Mouse (Mus musculus) v-Abl transformed pro-B cells (cell line): ENCODE results near the gene Mblac2.

ENCODE experiments used
- in situ Hi-C, 2 experiments: fragments of 400-800 bp; cut with MboI; formaldehyde crosslinking; loops; one replicate each; pipeline ENCODE4 v1.15.1; 2025; ENCODE audit not compliant: unreplicated experiment in 2 of 2

Mblac2 gene

DNA sequence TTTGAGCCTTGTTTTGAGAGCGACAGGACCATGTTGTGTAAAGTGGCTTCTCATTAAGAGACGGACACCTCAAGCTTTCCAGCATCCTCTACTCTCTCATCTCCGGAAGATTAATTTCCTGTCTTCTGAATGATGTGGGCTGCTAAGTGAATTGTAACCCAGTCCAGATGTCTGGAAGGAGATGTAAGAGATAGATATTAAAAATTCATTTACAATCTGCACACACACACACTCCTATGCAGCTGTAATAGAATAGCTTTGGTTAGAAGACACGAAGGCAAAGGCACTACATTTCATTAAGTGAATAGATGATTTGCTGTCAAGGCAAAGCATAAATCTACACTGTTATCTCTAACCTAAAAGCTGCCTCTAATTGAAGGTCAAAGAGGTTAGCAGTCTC is 18.0 kb downstream of the Mblac2 start:
- in situ Hi-C loops, result no loop called here

DNA sequence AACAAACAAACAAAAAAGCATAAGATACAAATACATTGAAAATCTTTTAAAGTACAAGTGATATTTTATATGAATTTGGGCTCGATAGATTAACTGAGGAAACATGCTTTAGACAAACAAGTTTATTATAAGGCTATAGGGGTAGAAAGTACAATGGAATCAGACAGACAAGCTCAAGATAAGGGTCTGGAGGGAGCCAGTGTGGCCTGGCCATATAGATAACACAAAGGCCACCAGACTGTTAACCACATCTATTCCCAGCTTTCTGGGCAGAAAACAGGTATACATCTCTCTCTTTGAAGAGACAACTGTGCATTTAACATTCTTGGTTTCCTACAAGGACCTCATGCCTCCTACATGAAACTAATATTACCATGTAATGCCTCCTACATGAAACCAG is 19.2 kb downstream of the Mblac2 start:
- in situ Hi-C loops, result no loop called here

DNA sequence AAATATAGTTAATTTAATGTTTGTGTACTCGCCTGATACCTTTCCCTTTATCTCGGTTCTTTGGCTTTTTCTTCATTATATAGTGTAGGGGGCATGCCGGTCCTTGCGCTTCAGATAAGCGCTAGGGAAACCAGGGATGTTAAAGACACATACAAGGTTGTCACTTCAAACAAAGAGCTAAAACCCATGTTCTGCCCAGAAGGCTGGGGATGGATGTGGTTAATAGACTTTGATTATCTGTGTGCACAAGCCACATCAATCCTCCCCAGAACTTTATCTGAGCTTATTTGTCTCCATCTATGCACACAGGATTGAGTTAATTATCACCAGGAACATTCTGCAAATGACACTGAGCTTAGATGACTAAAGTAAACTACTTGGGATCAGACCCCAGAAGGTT is 25.5 kb downstream of the Mblac2 start:
- in situ Hi-C loops, result no loop called here

DNA sequence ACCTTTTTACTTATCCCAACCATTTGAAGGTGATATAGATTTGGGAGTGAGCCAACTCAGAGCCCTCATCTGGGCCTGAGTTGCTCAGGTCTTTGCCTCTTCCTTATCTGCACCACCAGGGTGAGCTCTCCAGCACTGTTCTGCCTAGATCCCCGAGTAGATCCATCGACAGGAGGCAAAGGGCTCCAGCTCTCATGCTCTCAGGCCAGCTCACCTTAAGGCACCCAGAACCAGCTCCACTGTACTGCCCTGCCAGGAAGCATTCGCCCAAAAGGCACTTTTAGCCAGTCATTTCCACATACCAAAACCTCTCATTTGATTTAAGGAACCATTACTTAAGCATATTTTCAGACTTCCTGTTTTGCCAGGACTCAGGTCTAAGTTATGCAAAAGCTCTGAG is 29.8 kb downstream of the Mblac2 start:
- in situ Hi-C loops, result no loop called here

DNA sequence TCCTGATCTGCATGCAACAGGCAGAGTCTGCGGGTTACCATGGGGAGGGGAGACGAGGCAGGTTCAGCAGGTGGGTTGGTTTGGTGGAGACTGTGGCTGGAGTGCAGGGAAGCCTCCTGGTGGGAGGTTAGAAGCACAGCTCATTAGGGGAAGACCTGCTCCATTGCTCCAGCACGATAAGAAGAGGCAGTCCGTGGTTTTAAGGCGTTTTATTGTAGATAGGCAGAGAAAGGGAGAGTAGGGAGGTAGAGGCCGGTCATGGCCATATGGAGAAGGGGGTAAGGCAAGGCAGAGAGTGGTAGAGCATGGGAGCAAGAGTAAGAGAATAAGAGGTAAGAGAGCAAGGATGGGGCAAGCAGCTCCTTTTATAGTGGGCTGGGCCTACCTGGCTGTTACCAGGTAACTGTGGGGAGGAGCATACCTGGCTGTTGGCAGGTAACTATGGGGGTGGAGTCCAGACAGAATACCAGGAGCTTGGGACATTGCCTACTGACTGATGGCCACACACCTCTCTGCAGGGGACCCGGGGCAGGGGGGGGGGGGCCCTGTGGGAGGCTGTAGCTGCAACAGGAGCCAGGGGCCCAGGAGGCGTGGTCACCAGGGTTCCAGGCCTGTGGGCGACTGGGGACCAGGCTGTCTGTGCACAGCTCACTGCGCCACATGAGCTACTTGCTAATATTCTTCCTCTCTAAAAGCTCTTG is 32.4 kb downstream of the Mblac2 start:
- in situ Hi-C loops, result no loop called here

DNA sequence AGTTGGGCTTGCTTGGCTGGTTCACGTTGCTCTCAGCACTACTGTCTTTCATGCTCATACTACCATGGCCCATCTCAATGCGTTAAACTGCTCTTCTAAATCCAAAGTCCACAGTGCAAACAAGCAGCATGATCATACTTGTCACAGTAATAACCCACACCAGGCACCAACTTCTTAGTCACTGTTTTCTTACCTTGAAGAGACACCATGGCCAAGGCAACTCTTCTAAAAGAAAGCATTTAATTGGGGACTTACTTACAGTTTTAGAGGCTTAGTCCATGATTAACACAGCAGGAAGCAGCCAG is 32.9 kb downstream of the Mblac2 start:
- in situ Hi-C loops, result no loop called here

DNA sequence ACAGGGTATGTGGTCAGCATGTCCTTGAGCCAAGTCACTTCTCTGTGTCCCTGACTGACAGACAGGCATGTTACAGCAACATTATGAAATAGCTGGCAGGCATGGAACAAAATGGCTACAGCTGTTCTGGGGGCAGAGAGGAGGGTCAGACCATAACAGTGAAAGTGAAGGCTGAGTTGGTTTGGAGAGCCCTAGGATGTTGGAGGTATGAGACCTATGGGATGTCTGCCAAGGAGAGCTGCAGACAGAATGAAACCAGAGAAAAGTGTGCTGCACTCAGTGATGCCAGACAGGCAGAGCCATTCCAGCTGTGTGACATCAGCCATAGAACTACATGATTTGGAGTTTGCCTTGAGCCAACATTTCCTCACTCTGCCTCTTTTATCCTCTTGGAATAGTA is 43.7 kb downstream of the Mblac2 start:
- in situ Hi-C loops, result loop anchor here in 1 of 2 experiments (5.0 to 25.0 kb wide), 3 partner anchors 113 to 1907 kb away; no protein-coding TSS in a partner anchor

DNA sequence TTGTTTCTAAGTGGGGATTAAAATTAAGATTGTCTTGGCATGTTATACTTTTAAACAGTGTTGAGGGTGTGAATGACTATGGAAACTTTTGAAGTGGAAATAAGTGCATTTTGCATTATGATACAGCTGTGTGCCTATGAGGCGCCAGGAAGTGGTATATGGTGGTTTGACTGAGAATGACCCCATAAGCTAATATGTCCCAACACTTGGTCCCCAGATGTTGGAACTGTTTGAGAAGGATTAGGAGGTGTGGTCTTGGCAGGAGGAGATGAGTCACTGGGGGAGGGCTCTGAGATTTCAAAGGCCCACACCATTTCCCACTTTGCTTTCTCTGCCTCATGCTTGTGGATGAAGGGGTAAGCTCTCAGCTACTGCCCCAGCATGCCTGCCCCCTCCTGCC is 44.2 kb downstream of the Mblac2 start:
- in situ Hi-C loops, result loop anchor here in 1 of 2 experiments (5.0 to 25.0 kb wide), 3 partner anchors 113 to 1907 kb away; no protein-coding TSS in a partner anchor

DNA sequence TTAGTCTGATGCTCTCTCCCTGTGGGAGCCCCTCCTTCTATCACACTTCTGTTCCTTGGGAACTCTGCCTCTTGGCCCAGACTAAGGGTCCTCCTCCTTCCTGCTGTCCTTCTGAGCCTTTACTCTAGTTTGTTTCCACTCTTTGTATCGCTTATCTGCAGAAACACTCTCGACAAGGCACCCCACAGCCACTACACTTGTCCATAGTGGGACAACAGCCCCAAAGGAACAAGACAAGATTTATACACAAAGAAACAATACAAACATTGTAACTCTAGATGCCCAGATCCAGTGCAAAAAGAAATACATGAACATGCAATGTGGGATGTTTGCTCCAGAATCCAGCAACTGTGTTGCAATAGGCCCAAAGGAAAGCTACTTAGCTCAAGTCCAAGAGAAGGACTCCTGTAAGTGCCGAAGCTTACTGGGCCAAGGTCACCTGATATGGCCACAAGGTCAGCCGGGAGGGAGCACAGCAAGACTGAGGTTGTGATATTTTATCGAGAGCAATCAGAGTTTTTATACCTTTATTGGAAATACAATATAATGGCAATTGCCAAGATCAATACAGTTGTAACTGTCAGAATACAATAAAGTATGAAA is 46.0 kb downstream of the Mblac2 start:
- in situ Hi-C loops, result loop anchor here in 1 of 2 experiments (5.0 to 25.0 kb wide), 3 partner anchors 115 to 1905 kb away; no protein-coding TSS in a partner anchor

DNA sequence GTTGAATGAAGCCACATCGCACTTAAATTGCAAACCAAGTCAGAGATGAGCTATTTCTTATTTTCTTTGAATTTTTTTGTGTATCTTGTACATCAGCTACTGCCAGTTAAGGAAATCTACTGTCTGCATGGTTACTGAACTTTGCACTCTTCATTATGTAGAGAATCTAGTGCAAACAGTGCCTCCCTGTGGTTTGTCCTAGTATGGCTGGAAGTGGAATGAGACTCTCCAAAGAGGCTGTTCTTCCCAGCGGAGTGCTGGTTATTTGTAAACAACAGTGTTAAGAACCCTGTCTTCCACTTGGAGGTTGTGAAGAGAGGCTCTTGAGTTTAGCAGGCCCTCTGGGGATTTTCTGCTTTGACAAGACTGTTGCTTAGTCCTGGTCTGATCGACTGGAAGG is 49.2 kb downstream of the Mblac2 start:
- in situ Hi-C loops, result loop anchor here (5.0 to 25.0 kb wide), 6 partner anchors 116 to 1902 kb away; no protein-coding TSS in a partner anchor

DNA sequence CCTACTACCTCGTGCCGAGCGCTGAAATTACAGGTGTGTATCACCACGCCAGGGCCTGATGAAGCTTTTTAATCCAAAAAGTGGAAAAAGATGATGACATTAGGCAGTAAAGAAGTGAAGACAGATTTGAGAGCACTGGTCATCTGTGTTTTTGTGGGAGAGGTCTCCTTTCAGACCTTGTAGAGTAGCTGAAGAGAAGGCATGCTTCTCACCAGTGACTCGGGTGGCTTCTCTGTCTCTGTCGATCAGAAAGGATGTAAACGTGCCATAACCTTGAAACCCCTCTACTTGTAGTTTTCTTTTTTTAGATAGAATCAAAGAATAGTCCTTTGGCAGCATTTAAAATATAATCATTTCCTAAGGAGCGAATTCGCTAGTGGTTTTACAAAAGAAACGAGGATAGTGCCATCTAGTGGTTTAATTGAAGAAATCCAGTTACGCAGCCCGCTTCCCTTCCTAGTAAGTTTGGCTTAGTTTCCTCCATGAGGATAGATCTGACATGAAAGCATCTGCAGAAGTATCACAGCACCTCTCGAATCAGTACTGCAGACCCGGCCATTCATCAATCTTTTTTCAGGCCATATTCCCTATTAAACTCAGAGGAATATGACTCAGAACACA is 50.5 kb downstream of the Mblac2 start:
- in situ Hi-C loops, result loop anchor here (5.0 to 25.0 kb wide), 6 partner anchors 117 to 1901 kb away; no protein-coding TSS in a partner anchor

DNA sequence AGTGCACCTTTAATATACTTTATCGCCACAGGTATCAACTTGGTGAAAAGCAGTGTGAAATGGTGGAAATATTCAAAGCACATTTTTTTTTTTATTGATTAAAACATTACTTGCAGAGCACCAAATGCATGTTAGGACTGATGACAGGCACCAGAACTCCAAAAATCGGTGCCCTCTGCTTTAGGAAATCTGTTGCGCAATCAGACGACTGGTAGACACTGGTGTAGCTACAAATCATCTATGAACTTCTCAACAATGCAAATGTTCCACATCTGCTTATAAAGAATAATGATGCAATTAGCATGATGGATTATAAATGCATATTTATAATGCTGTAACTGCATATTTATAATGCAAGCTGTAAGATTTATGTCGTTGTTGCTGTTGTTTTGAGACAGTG is 53.0 kb downstream of the Mblac2 start:
- in situ Hi-C loops, result loop anchor here (5.0 to 25.0 kb wide), 6 partner anchors 119 to 1898 kb away; no protein-coding TSS in a partner anchor

DNA sequence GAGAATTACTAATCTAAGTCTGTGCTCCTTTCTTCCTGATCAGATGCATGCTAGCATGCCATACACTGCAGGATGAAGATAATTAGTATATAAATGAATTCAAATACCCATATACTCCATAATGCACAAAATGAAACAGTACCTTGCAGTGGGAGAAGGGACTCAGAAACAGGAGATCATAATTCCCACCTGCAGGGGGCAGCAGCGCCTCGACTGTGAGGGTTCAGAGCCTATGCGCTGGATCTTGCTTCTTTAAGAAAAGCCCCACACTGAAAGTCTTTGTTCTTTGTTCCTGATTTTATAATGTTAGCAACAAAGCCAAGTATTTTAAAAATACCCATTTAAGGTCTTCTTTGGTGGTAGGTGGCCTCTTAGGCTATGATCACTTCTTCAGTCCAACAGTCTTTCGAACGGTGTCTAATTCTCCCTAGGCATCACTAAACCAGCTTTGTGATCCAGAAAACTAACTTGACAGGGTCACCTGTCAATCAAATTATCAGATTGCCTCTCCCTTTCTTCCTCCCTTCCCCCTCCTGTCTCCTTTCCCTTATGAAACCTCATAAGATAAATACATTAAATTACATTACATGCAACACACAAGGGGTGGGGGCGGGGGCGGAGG is 56.0 kb downstream of the Mblac2 start:
- in situ Hi-C loops, result loop anchor here (10.0 to 25.0 kb wide), 5 partner anchors 122 to 1895 kb away; no protein-coding TSS in a partner anchor

DNA sequence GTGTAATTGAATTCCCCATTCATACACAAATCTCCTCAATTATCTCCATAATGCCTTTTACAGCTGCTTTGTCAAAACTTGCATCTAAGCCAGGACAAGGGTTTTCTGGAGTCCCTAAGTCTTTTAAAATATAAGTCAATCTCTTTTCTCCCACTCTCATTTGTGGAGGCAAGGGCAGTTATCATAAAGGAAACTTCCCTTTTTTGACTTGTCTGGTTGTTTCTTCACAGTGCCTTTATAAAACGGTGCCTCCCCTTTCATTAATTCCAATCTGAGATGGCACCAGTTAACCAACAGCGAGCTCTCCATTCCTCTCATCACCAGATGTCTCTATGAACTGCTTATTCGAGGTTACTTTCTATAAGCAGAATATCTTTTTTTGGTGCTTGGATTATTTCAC is 65.1 kb downstream of the Mblac2 start:
- in situ Hi-C loops, result loop anchor here (10.0 to 25.0 kb wide), 3 partner anchors 891 to 1786 kb away; partner anchors contain the start of gene Arrdc3 (in 1 of the 2)

DNA sequence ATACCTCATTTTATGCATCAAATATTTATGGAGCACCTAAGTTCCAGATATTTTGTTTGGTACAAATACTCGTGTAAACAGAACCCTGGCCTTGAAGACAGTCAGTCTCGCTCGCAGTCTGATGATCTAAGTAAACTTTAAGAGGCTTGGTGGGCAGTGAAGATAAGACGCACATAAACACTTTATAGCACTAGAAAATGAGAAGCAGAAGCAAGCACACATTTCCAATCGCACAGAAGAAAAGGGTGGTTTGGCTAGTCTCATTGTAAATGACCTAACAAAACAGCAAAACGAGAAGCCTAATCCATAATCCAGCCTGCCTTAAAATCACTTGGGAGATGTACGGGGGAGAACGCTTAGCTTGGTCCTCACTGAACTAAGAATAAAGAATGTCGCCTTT is 71.3 kb downstream of the Mblac2 start:
- in situ Hi-C loops, result loop anchor here (10.0 to 25.0 kb wide), 3 partner anchors 898 to 1780 kb away; partner anchors contain the start of gene Arrdc3 (in 1 of the 2)

DNA sequence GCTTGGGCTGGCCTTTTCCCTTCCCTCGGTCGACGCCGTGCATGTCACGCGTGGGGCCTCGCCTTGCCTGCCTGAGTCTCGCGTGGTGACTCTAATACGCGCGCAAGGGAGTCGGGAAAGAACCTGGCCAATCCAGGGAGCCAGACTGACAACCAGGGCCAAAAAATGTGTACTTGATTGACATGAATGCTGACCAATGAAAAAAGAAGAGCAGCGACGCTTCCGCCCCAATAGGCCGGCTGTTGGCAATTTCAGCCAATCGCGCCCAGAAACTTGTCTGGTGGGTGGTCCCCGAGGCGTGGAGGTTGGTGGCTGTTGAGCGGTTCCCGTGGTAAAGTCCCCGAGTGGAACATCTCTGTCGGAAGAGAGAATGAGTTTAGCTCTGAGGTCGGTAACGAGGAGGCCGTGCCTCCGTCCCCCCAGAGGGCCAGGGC is 71.8 kb downstream of the Mblac2 start, which contains the start of gene Cetn3:
Gene Cetn3, plus strand, starts transcription at position 107 of the 434 bp plus-strand sequence.
- in situ Hi-C loops, result loop anchor here (10.0 to 25.0 kb wide), 3 partner anchors 898 to 1779 kb away; partner anchors contain the start of gene Arrdc3 (in 1 of the 2)

DNA sequence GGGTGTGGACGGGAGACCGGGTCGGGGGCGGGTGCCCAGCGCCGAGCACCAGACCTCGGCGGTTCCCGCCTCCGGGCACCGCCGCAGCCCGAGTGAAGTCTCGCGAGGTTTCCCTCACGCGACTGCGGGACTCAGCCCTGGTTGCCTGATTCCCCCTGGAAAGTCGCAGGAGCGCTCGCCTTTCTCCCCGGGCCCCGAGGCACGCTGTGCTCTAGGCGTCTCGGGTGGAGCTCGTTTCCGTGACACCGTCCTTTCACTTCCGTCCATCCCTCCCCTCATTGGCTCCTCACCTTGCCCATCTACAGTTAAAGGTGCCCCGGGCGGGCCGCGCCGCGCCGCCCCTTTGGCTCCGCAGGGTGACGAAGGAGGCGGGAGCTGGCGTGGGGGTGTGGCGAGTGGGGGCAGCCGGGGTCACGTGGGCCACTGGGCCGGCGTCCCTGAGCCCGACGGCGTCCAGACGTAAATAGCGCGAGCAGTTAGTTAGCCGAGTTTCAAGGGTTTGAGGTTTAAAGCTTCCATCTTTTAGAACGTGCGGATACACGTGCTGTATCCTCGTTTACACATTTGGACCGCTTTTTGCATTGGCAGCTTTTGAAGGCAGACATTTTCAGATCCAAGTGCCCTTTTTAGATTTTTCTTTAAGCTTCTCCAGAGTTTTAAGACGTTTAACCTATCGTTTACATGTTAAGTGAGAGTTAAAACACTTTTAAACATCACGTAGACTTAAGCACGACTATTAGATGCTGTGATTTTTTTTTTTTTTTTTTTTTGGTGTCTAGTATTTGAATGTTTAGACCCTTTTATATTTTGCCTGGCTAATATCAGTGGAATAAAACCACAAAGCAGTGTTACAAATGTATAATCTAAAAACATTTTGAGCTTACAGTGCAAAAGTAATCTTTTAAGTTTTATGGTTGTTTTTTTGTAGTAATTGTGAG is 72.5 kb downstream of the Mblac2 start:
- in situ Hi-C loops, result loop anchor here (10.0 to 25.0 kb wide), 3 partner anchors 899 to 1779 kb away; partner anchors contain the start of gene Arrdc3 (in 1 of the 2)

DNA sequence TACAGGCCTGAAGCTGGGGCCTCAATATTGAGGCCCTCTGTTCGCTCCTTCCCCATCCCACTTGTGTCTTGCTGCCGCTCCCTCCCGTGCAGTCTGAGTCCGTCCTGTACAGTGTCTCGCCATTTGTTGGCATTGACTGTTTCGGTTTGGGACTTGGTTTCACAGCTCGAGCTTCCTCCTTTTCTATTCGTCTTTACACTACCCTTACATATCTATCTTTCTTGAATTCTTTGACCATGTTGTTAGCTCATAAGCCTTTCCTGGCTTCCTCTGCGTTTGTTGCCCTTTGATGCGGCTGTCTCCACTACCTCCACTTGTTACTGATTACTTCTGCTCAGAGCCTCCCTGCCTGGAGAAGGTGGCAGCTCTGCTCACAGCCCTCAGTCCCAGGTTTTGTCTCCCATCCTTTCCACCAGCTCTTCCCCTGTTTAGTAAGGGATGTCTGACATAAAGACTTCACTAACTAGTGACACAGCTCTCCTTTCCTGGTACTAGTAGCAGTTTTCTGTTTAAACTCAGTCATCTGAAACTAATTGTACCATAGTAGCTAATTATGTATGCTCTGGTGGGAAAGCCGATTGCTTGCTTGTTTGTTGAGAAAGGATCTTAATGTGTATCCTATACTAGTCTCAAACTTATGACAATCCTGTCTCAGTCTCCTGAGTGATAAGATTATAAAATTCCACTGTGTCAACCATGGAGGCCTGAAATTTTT is 74.8 kb downstream of the Mblac2 start:
- in situ Hi-C loops, result loop anchor here (5.0 to 25.0 kb wide), 4 partner anchors 74 to 1776 kb away; partner anchors contain the start of genes Arrdc3 (in 1 of the 2), Mblac2 (in 1 of the 2) and Polr3g (in 1 of the 2)

DNA sequence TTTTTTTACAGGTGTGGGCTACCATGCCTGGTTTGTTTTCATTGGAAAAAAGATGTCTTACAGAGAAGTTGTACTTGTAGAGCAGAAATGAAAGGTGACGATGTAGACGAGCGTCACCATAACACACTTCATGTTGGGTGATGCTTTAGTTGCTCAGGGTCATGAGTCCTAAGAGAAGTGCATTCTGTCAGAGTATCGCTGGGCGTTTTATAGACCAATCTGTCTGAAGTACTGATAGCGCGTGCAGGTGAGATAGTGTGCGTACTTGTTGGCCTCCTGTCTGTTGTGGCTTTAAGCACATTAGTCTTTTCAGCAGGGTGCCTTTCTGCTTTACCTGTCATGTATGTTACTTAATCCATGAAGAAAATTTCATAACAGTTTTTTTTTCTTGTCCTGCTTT is 79.0 kb downstream of the Mblac2 start:
- in situ Hi-C loops, result loop anchor here (10.0 to 25.0 kb wide), 3 partner anchors 1285 to 1772 kb away; no protein-coding TSS in a partner anchor
